Mouse (Mus musculus) ES-CJ7 (cell line): ENCODE measurements around the gene Etv6.
"Not testable (repeated sequence)": the region's sequence is repeated elsewhere in the genome, so short reads cannot be mapped to it uniquely, and the experiment has no call there.

Source experiments
- DNase-seq: peaks from one replicate; pipeline ENCODE4 v3.0.0; 2011; ENCODE audit warnings: low read depth, low spot score

Etv6 gene

DNA sequence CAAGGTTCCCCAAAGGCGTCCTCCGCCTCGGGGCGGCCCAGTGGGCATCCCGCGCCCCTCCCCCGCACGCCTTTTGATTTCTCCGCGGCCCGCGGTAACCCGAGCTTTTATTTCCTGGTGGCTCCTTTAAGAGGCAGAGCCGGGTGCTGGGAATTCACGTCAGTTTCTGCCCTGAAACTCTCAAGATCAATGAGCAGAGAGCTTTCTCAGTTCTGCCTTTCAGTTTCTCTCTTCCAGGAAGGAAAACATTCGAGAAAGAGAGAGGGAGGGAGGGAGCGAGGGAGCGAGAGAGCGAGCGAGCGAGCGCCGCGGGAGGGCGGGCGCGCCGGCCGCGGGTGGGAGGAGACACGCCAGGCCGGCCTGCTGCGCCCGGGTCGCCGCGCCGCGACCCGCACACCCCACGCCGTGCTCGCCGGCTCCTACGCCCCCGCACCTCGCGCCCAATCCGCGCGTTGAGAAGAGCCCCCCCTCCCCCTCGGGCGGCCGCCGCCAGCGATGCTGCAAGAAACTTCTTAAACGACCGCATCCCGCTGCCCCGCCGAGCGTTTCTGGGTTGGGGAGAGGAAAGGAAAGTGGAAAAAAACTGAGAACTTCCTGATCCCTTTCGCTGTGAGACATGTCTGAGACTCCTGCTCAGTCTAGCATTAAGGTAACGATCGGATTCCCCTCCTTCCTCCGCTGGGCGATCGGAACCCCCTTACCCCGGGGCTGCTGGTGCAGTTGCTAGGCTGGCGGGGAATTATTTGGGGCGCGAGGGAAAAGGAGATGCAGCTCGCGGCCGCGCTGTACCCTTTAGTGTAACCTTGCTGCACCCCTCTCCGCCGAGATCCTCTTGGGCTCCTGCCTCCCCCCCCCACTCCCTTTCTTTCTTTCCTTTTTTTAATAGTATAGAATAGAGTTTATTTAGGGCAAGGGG, at the start of gene Etv6:
Etv6 (plus strand) TSS at position 211 of the 916 bp plus-strand sequence.
- DNase-seq = peak; percentile 83

- DNase-seq = peak; percentile 68
Measured at GRCm38 (mm10) chr6:133986161-133986560, 49.3 kb upstream of the Etv6 start.

DNA sequence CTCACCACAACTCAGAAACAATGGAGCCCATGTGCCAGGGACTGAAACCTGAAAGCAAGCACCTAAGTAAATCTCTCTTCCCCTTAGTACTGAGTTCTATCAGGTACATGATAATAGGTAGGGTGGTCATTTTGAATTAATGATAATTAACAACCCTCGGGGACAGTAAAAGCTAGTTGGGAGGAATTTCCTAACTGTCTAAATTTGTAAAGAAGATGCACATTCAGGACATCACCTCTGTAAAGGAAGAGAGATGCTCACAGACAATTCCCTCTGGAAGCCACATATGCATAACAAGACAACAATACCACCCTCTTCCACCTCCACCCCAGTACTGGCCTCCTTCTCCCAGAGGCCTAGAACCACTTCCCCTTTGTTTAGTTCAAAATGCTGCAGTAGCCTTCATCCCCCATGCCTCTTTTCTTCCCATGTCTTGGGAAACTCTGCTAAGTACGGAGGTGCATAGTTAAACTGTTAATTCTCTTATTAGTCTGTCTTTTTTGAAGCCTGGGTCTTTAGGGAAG, 48.4 kb upstream of the Etv6 start:
- DNase-seq = peak; percentile 92

DNA sequence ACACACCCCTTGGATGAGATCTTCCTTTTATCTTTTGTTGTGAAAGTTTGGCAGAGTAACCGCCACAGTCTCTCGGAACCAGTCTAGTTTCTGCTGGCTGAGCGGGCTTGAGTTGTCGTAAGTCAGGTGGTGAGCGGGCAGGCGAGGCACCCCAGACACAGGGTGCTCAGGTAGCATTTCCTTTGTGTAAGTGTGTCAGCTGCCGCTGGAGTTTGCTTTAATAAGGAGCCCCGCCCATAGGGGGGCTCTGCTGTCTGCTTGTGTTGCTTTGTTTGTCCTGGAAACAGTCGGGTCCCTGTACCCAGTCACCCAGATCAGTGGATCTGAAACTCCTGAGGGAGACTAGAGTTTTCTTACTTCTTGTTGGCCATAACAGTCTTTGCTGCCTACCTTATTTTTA, 47.5 kb upstream of the Etv6 start:
- DNase-seq = peak; percentile 75

- DNase-seq = no peak
Measured at GRCm38 (mm10) chr6:133997461-133997860, 38.0 kb upstream of the Etv6 start.

GRCm38 (mm10) chr6:133997935-133998334, 37.6 kb upstream of the Etv6 start:
- no peak for DNase-seq

- not testable (repeated sequence) for DNase-seq
Measured at GRCm38 (mm10) chr6:134014488-134015110, 20.9 kb upstream of the Etv6 start.

DNA sequence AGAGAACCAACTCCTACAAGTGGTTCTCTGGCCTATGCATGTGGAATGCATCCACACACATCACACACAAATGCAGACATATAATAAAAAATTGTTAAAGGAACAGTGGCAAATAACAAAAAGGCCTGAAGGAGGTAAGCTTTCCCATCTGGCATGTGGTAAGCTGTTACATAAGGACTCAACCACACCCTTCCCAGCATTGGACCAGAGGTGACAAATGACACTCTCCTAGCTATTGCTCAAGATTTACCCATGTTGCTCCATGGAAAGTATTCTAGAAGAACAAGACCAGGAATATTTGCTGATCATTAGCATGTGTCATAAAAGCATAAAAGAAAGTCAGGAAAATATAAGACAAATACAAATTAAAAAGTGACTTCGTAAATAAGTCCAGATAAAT, 16.7 kb upstream of the Etv6 start:
- no peak for DNase-seq

- DNase-seq = no peak
Measured at GRCm38 (mm10) chr6:134020821-134021220, 14.7 kb upstream of the Etv6 start.

GRCm38 (mm10) chr6:134026264-134026663, 9.2 kb upstream of the Etv6 start:
- DNase-seq = no peak

DNA sequence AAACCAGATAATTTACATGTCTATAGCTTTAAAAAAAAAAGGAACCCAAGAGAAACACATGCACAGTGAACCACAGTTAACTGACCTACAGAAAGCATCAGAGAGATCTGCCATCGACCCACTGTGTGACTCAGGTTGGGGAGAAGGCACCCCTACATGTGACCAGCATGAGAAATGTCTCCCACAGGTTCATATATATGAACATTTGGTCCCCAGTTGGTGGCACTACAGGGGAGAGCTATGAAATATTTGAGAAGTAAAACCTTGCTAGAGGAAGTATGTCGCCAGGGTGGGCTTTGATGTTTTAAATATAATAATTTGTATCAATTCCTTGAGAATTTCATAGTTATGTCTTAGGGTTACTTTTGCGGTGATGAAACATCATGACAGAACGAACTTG, 8.5 kb upstream of the Etv6 start:
- DNase-seq = no peak

DNA sequence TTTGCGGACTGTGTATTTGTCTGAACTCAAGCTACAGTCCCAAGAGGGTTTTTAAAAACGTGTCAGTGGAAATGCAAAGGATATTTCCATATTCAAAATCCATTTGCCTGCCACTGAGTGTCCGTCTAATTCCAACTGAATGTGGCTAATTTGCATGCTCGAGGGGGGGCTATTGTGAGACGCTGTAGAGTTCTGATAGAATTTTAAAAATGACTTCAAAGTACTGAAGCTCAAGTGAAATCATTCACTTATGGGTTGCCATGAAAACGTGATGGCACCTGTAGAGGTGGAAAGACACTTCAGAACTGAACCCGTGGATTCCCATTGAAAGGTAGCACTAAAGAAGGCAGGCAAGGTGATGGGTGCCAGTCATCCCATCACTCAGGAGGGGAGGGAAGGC, 3.0 kb upstream of the Etv6 start:
- peak; percentile 40 for DNase-seq

GRCm38 (mm10) chr6:134034436-134034835, 1.1 kb upstream of the Etv6 start:
- DNase-seq = no peak

DNA sequence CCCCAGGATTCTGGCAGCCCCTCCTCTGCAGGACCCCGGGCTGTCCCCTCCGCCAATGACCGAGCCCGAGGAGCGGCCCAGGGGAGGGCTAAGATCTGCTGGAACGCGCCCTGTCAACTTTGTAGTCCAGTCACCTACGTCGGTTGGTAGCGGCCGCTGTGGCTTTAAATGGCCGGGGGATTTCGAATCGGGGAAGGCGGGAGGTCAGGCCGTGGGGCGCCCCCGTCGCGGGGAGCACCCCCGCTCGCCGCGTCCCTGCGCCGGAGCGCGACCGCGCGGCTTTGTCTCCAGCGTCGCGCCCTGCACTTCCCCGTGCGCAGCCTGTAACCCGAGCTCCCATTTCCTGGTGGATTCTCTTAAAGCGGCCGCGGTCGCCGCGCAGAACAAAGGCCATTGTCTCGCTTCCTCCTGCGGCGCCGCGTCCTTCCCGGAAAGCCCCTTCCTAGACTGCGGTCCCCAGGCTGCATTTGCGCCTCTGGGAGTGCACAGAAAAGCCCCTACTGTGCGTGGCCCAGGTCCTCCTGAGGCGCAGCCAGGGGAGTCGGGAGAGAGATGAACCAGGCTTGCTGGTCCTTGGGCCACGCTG, 503 bp upstream of the Etv6 start:
- DNase-seq = peak; percentile 89

GRCm38 (mm10) chr6:134036491-134036911, 1.0 kb downstream of the Etv6 start:
- DNase-seq = no peak

- no peak for DNase-seq
Measured at GRCm38 (mm10) chr6:134036951-134037431, 1.5 kb downstream of the Etv6 start.

DNA sequence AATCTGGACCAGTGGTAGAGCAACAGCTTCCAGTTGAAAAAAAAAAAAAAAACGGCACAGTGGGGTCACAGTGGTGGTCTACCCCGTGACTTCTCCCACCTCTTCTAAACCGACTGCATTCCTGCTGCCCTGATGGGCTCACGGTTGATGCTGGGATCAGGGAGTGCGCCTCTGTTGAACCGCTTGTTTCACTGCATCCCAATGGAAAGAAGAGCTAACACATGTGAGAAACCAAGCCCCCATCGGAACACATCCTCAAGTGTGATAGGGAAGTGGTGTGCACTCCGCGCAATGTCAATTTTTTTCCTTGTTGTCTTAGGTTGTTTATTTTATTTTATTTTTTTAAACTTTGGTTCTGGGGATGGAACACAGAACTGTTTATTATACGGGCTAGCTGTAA, 2.5 kb downstream of the Etv6 start:
- DNase-seq = no peak

GRCm38 (mm10) chr6:134038881-134039280, 3.4 kb downstream of the Etv6 start:
- peak; percentile 34 for DNase-seq

DNA sequence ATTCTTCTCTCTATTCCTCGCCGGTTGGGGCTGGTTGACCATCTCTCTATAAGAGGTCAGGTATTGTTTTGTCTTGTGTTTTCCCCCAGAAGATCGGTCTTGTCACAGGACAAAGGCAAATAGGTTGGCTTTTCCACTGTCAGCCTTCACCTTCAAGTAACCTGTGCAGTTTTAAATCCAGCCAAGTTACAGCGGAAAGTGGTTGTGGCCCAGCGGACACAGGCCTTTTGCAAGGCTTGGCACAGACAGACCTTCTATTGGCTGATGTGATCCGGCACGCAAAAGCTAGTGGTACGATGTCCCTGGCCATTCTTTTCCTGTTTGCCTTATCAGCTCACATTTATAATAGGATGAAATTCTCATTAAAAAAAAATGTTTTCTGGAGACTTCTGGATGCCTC, 3.9 kb downstream of the Etv6 start:
- DNase-seq = no peak

- DNase-seq = no peak
Measured at GRCm38 (mm10) chr6:134040312-134040711, 4.8 kb downstream of the Etv6 start.

GRCm38 (mm10) chr6:134041286-134041685, 5.8 kb downstream of the Etv6 start:
- DNase-seq = no peak

DNA sequence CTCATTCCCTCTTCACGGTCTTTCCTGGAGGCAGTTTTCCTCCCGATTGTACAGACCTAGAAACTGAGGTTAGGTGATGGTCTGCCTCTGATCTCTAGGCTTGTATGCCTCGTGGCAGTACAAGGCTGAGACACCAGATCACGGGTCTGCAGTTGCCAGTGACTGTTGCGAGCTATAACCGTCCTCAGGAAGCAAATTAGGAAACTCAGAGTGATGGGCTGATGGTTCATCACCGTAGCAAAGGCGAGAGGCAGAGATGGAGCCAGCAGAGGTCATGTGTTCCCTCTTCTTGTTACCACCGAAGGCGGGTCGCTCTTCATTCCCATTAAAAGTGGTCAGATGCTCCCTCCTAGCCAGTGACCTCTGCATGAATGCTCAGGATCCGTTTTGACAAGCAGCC, 6.4 kb downstream of the Etv6 start:
- no peak for DNase-seq
